Mouse (Mus musculus) kidney, embryonic 14.5 days (tissue): Measurements from ENCODE around the gene Pdia2. TPM values are rescaled to one million over a fixed set of nuclear protein-coding genes. Genes with fewer than 3 reads are reported as not detected.
A peak's percentile ranks its signal among the peaks of the same experiment; 100 is the strongest.

Experiments used
- ATAC-seq: fragments of 200-750 bp; cut with Nextera tagmentation; 2 replicates; pipeline ENCODE4 v1.8.0; 2017; ENCODE audit warnings: moderate number of reproducible peaks, mild to moderate bottlenecking, moderate TSS enrichment, moderate library complexity; ENCODE audit not compliant: low FRiP score, low TSS enrichment
- H3K27ac ChIP-seq: fragments of 300-500 bp; sonication (generic); 2 replicates; pipeline ENCODE4 v1.5.1; 2014; ENCODE audit warnings: low read depth, mild to moderate bottlenecking, low read length, moderate library complexity, mixed read lengths
- H3K27me3 ChIP-seq: fragments of 300-500 bp; sonication (generic); 2 replicates; pipeline ENCODE4 v1.6.1; 2014; ENCODE audit warnings: mild to moderate bottlenecking, low read length; ENCODE audit not compliant: control insufficient read depth, insufficient read depth
- H3K36me3 ChIP-seq: fragments of 300-500 bp; sonication (generic); 2 replicates; pipeline ENCODE4 v1.6.1; 2014; ENCODE audit warnings: low read length, mixed read lengths; ENCODE audit not compliant: control insufficient read depth, insufficient read depth
- H3K4me1 ChIP-seq: fragments of 300-500 bp; sonication (generic); 2 replicates; pipeline ENCODE4 v1.6.1; 2014; ENCODE audit warnings: low read length, mixed read lengths; ENCODE audit not compliant: control insufficient read depth, insufficient read depth
- H3K4me2 ChIP-seq: fragments of 300-500 bp; sonication (generic); replicated peaks from 2 replicates; pipeline ENCODE4 v1.6.1; 2014; ENCODE audit warnings: low read depth, mild to moderate bottlenecking, low read length
- H3K4me3 ChIP-seq: fragments of 300-500 bp; sonication (generic); 2 replicates; pipeline ENCODE4 v1.5.1; 2014; ENCODE audit warnings: mild to moderate bottlenecking, low read length
- H3K9ac ChIP-seq: fragments of 300-500 bp; sonication (generic); 2 replicates; pipeline ENCODE4 v1.6.1; 2014; ENCODE audit warnings: low read depth, mild to moderate bottlenecking, low read length, moderate library complexity
- H3K9me3 ChIP-seq: fragments of 300-500 bp; sonication (generic); 2 replicates; pipeline ENCODE4 v1.6.1; 2016; ENCODE audit warnings: low read length; ENCODE audit not compliant: control insufficient read depth
- WGBS: fragments of 180-500 bp; shearing (Covaris S2); extraction: QIAGEN DNeasy Blood & Tissue Kit; methylation state at CpG from one replicate; pipeline ENCODE4 v1.1.7; 2014; 5-methylcytosine and 5-hydroxymethylcytosine counted together
- polyA plus RNA-seq: library from polyadenylated mRNA; unstranded; fragments of >200 nt; fragmentation: Nextera tagmentation; extraction: Ambion mirVana; gene quantifications from 2 replicates; pipeline ENCODE4 v1.2.1, GENCODE M21; 2014

Gene Pdia2
- polyA plus RNA-seq = 0.38 and 0.46 TPM in 2 replicates

- WGBS = 80% methylated on average over 4 of the region's 4 CpGs
- Histone ChIP-seq H3K4me1 (peaks cover 8% of the 10 kb centered on the region), H3K9ac (no peak within 1 kb of the TSS), H3K27me3 (peaks cover 38% of the 10 kb centered on the region), H3K4me2 (no peak within 1 kb of the TSS), H3K27ac (no peak within 1 kb of the TSS), H3K36me3 (peaks cover 31% of the 10 kb centered on the region), H3K4me3 (no peak within 1 kb of the TSS), H3K9me3 (no peaks in the 10 kb centered on the region)
- ATAC-seq = no peak
These were observed at the start of gene Pdia2 for GRCm38 (mm10) chr17:26198892-26199291. Gene Pdia2, minus strand, starts transcription at chr17:26199087.

- Histone ChIP-seq H3K4me2 (peak within 1 kb of the TSS; percentile 85), H3K4me1 (no peaks in the 10 kb centered on the region), H3K9ac (peak within 1 kb of the TSS; percentile 71), H3K27me3 (no peaks in the 10 kb centered on the region), H3K27ac (peak within 1 kb of the TSS; percentile 81), H3K36me3 (no peaks in the 10 kb centered on the region), H3K4me3 (peak within 1 kb of the TSS; percentile 74), H3K9me3 (no peaks in the 10 kb centered on the region)
- ATAC-seq = peak; percentile 99
- WGBS = 9% methylated on average over 32 of the region's 33 CpGs
These were observed 45.4 kb upstream of the Pdia2 start, which contains the start of gene Fam234a for GRCm38 (mm10) chr17:26244101-26244841. Gene Fam234a, minus strand, starts transcription at chr17:26244242.

DNA sequence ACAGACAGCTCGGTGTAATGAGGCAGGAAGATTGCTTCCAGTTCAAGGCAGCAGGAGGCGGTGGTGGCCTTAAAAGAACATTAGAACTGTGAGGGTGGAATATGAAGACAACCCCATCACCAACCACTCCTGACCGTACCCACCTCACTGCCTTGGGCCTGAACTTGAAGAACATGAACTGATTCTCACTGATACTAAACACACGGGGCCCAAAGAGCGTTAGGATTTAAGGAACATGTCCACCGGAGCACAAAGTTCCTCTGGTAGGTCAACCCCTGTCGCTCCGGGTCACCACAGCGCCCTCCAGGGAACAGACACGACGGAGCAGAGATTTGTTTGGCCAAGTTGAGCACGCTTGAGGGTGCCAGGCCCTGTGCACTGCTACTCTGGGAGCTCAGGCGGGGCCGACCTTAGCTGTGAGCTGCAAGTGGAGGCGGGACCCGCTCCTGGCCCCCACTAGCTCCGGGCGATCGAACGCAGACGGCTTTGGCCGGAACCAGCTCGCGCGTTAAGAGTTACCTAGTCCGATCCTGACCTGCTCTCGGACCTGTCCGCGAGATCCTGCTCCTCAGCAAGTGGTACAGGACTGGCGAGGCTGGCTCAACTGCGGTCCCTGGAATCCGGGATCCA, 44.7 kb upstream of the Pdia2 start:
- Histone ChIP-seq H3K9me3 (no peaks in the 10 kb centered on the region), H3K4me2 (peak overlapping the region; percentile 85), H3K27ac (peak overlapping the region; percentile 81), H3K9ac (peak overlapping the region; percentile 71), H3K27me3 (no peaks in the 10 kb centered on the region), H3K4me3 (peak overlapping the region; percentile 74), H3K4me1 (no peaks in the 10 kb centered on the region), H3K36me3 (no peaks in the 10 kb centered on the region)
- peak; percentile 21 for ATAC-seq
- WGBS = under 1% methylated on average over 32 of the region's 32 CpGs

DNA sequence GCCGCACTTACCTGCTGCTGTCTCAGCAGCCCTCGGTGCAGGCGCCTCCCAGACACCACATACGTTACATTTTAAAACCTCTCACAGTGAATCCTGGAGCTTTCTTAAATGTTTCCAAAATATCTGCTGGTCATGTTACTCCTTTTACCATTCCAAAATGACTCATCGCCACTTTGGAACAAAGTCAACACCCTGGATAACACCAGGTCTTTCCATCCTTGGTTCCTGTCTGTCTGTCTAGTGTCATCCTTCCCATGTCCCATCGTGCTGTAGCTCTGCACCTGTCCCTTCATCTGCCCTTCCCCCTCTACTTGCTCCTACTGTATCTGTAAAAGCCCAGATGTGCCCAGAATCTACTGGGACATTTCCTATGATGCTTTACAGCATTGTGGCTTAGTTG, 42.1 kb upstream of the Pdia2 start:
- no peaks in the 10 kb centered on the region for H3K4me1 ChIP-seq
- H3K4me2 ChIP-seq = no peak overlapping the region
- WGBS = 82% methylated on average over 6 of the region's 6 CpGs
- no peaks in the 10 kb centered on the region for H3K36me3 ChIP-seq
- H3K27ac ChIP-seq = no peak overlapping the region
- H3K9me3 ChIP-seq = no peaks in the 10 kb centered on the region
- H3K4me3 ChIP-seq = no peak overlapping the region
- no peak for ATAC-seq
- H3K9ac ChIP-seq = no peak overlapping the region
- H3K27me3 ChIP-seq = no peaks in the 10 kb centered on the region

DNA sequence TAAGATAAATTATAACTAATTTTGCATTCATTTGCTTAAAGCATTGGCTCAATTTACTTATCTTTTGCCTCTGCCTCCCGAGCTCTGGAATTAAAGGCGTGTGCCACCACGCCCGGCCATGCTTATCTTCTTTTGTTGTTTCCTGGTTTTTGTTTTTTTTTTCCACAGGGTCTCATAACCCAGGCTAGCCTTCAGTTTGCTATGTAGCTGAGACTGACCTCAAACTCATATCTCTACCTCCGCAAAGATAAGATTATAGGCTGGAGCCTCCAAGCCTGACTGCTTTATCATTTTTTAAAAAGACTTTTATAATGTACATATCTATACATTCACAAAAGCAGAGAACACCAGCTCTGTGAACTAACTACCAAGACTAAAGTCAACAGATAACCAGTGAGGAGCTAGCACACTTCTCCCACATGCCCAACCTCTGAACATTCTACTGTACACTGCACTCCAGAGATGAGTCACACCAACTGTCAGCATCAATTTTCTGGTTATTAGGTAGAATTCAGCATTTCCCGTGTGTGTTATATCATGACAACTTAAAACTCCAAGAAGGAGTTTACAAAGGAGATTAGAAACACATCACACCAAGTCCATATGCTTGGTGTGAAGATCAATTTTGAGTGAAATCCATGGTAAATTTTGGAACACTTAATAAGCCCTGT, 41.4 kb upstream of the Pdia2 start:
- no peak overlapping the region for H3K4me3 ChIP-seq
- no peaks in the 10 kb centered on the region for H3K9me3 ChIP-seq
- H3K4me1 ChIP-seq = no peaks in the 10 kb centered on the region
- no peaks in the 10 kb centered on the region for H3K36me3 ChIP-seq
- H3K27ac ChIP-seq = no peak overlapping the region
- no peak overlapping the region for H3K4me2 ChIP-seq
- no peaks in the 10 kb centered on the region for H3K27me3 ChIP-seq
- no peak for ATAC-seq
- H3K9ac ChIP-seq = no peak overlapping the region
- WGBS = 84% methylated on average over 6 of the region's 6 CpGs

GRCm38 (mm10) chr17:26239551-26239950, 40.7 kb upstream of the Pdia2 start:
- Histone ChIP-seq H3K36me3 (no peaks in the 10 kb centered on the region), H3K4me3 (no peak overlapping the region), H3K4me1 (no peaks in the 10 kb centered on the region), H3K4me2 (no peak overlapping the region), H3K9ac (no peak overlapping the region), H3K9me3 (no peaks in the 10 kb centered on the region), H3K27me3 (no peaks in the 10 kb centered on the region), H3K27ac (no peak overlapping the region)
- WGBS = 73% methylated on average over 2 of the region's 2 CpGs
- ATAC-seq = no peak

DNA sequence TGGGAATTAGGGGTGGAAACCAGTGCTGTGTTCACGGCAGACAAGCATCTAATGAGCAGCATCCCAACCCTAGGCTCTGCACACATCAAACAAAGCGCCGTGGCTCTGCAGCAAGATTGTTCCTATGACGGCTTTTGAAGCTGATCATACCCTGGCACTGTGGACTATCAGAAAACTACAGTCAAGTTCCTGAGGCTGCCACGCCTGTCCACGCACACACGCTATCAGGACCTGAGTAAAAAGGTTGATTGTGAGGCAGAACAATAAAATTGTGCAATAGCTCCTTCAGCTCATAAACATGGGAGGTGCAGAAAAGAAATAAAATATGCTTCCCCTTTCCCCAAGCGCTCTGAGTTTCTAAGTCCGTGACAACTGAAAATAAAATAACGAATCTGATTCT, 38.8 kb upstream of the Pdia2 start:
- Histone ChIP-seq H3K4me1 (no peaks in the 10 kb centered on the region), H3K9ac (no peak overlapping the region), H3K4me2 (no peak overlapping the region), H3K4me3 (no peak overlapping the region), H3K9me3 (no peaks in the 10 kb centered on the region), H3K27me3 (no peaks in the 10 kb centered on the region), H3K27ac (no peak overlapping the region), H3K36me3 (no peaks in the 10 kb centered on the region)
- 86% methylated on average over 10 of the region's 10 CpGs for WGBS
- no peak for ATAC-seq

DNA sequence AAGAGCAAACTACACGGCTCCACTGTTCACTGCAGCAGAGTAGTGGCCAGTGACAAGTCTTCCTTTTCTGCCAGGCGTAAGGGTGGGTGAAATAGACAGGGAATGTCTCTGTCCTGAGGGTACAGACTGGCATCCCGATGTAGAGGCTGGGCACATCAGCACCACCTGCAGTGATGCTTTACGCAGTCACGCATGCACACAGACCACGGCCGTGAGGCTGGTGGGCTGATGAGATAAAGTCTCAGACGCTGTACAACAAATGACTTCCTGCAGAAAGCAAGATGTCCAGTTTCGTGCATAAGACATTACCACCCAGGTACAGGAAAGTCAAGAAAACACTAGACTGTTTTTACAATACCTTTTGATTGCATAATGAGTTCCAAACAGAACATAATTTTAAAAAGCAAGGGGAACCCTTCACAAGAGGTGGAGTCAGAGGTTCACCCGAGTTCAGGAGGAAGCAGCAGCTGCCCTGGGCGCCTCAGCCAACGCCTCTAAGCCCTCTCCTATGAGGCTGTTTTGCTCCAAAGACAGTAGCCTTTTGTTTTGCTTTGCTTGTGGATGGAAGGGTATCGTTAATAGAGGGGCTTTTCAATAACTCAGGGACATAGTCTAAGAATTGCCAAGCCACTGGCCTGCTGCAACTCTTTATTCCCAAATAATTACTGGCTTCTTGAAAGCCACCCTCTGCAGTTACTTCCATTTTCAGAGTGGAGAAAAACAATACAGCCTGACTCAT, 36.4 kb upstream of the Pdia2 start:
- Histone ChIP-seq H3K4me3 (no peak overlapping the region), H3K4me2 (no peak overlapping the region), H3K27me3 (no peaks in the 10 kb centered on the region), H3K27ac (no peak overlapping the region; the same call in 1 of the 2 replicates), H3K9ac (no peak overlapping the region), H3K4me1 (no peaks in the 10 kb centered on the region), H3K36me3 (no peaks in the 10 kb centered on the region), H3K9me3 (no peaks in the 10 kb centered on the region)
- ATAC-seq = no peak
- WGBS = 58% methylated on average over 13 of the region's 13 CpGs
